Mouse (Mus musculus) lung, adult 2 months (tissue): ENCODE data around the gene Tmem161a. TPM values are rescaled to one million over a fixed set of nuclear protein-coding genes. Genes with fewer than 3 reads are reported as not detected.

Source experiments
- DNase-seq: peaks from one replicate; pipeline ENCODE4 v3.0.0; 2022
- H3K4me1 ChIP-seq: fragments of 200-500 bp; 2 replicates; pipeline ENCODE4 v1.6.1; 2011; ENCODE audit warnings: low read length; ENCODE audit not compliant: control insufficient read depth, insufficient read depth
- H3K4me3 ChIP-seq: fragments of 200-500 bp; replicated peaks from 2 replicates; pipeline ENCODE3; 2011; ENCODE audit warnings: low read depth, mild to moderate bottlenecking, control low read depth, low read length; ENCODE audit errors: extremely low read depth
- CTCF ChIP-seq: fragments of 200-500 bp; IDR thresholded peaks from 2 replicates; pipeline ENCODE4 v1.5.1; 2011; ENCODE audit warnings: mild to moderate bottlenecking, low read length, control low read depth; ENCODE audit not compliant: insufficient read depth
- POLR2A ChIP-seq: fragments of 200-500 bp; IDR thresholded peaks from 2 replicates; pipeline ENCODE4 v1.6.1; 2011; ENCODE audit warnings: low read depth, mild to moderate bottlenecking, control low read depth, low read length, borderline replicate concordance; ENCODE audit errors: extremely low read depth
- WGBS: fragments of 180-500 bp; shearing (Covaris S2); methylation state at CpG from one replicate; pipeline ENCODE4 v1.1.7; 2018; 5-methylcytosine and 5-hydroxymethylcytosine counted together
- polyA plus RNA-seq: library from polyadenylated mRNA; depleted of rRNA; stranded (reverse); fragments of >200 nt; gene quantifications from 2 replicates; pipeline ENCODE4 v1.2.3, GENCODE M21; 2012; rRNA removed

The Tmem161a gene
- 101 and 105 TPM in 2 replicates for polyA plus RNA-seq

- DNase-seq = peak; percentile 85
- WGBS = 2% methylated on average over 27 of the region's 27 CpGs
- Histone ChIP-seq H3K4me3 (peak within 1 kb of the TSS; percentile 95), H3K4me1 (peaks cover 3% of the 10 kb centered on the region; the same call in 1 of the 2 replicates)
- TF ChIP-seq CTCF = no peak
- peak; percentile 92; the same call in 1 of the 2 replicates for TF ChIP-seq POLR2A
Measured at GRCm38 (mm10) chr8:70172043-70172681, at the start of gene Tmem161a. Tmem161a (plus strand) TSS chr8:70172356.

GRCm38 (mm10) chr8:70122863-70123262 lies 49.3 kb upstream of the Tmem161a start:
- peak; percentile 42 for TF ChIP-seq CTCF
- TF ChIP-seq POLR2A = no peak
- no peaks in the 10 kb centered on the region for H3K4me1 ChIP-seq
- 56% methylated on average over 2 of the region's 2 CpGs for WGBS
- no peak overlapping the region for H3K4me3 ChIP-seq
- DNase-seq = no peak

GRCm38 (mm10) chr8:70124992-70125391 lies 47.2 kb upstream of the Tmem161a start:
- Histone ChIP-seq H3K4me3 (no peak overlapping the region), H3K4me1 (no peaks in the 10 kb centered on the region)
- no peak for DNase-seq
- no peak for TF ChIP-seq CTCF
- TF ChIP-seq POLR2A = no peak
- WGBS = 58% methylated on average over 8 of the region's 8 CpGs

DNA sequence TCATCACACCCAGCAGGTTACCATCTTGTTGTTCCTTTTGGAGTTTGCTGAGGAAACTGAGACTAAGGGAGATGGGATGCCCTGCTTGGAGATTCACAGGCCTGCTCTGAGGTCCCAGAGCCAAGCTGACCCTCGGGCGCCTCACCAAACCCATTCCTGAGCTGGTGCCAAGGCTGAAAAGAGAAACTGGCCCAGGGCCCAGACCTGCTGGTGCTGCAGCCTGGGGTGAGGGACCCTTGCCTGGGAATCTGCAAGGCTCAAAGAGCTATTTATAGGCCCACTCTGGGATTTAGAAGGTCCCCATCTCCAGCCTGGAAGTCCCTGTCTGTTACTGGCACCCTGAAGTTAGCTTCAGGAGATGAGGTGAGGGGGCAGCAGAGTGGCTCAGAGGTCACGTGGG lies 43.7 kb upstream of the Tmem161a start:
- TF ChIP-seq POLR2A = no peak
- no peak for TF ChIP-seq CTCF
- H3K4me1 ChIP-seq = peaks cover 3% of the 10 kb centered on the region; the same call in 1 of the 2 replicates
- DNase-seq = no peak
- 50% methylated on average over 3 of the region's 3 CpGs for WGBS
- no peak overlapping the region for H3K4me3 ChIP-seq

DNA sequence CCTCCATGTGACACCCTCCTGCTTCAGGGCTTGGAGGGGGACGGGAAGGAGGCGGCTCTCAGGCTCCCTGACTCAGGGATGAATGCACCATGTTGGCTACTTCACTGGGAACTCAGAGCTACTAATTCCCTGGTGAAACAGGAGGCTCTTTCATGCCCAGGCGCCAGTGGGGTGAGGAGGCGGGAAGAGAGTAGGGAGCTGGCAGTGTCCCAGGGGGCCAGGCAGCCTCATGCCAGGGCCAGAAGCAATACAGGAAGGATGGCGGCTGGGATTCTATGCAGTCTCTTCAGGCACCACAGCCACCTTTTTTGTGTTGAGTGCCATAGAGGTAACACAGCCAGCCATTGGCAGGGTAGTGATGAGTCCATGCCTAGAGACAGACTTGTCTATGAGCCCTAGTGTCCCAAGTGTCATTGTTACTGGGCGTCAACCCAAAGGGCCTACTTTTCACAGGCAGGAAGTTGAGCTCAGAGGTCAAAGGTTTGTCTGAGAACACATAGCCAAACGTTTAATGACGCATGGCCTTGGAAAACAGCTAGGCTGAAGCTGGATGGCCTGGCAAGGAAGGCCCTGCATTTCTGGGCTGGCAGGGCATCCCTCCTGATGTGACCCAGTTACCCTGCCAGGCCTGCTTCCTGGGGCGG lies 42.7 kb upstream of the Tmem161a start:
- 51% methylated on average over 9 of the region's 9 CpGs for WGBS
- DNase-seq = no peak

GRCm38 (mm10) chr8:70130066-70130465 lies 42.1 kb upstream of the Tmem161a start:
- Histone ChIP-seq H3K4me1 (peaks cover 3% of the 10 kb centered on the region; the same call in 1 of the 2 replicates), H3K4me3 (no peak overlapping the region)
- no peak for TF ChIP-seq POLR2A
- no peak for TF ChIP-seq CTCF
- WGBS = 81% methylated on average over 3 of the region's 3 CpGs
- DNase-seq = no peak

More for the DNA sequence above, 42.7 kb upstream of the Tmem161a start:
- no peak overlapping the region for H3K4me3 ChIP-seq
- TF ChIP-seq POLR2A (no peak), CTCF (no peak)
- peaks cover 3% of the 10 kb centered on the region; the same call in 1 of the 2 replicates for H3K4me1 ChIP-seq

GRCm38 (mm10) chr8:70131166-70131883 lies 40.8 kb upstream of the Tmem161a start, which contains the start of gene Nr2c2ap:
Nr2c2ap (plus strand) TSS chr8:70131333.
- peak within 1 kb of the TSS; percentile 89 for H3K4me3 ChIP-seq
- 2% methylated on average over 37 of the region's 37 CpGs for WGBS
- TF ChIP-seq POLR2A = peak; percentile 53; the same call in 1 of the 2 replicates
- TF ChIP-seq CTCF = no peak
- H3K4me1 ChIP-seq = peaks cover 3% of the 10 kb centered on the region; the same call in 1 of the 2 replicates
- peak; percentile 73 for DNase-seq

GRCm38 (mm10) chr8:70134086-70134485 lies 38.1 kb upstream of the Tmem161a start:
- peaks cover 5% of the 10 kb centered on the region; the same call in 1 of the 2 replicates for H3K4me1 ChIP-seq
- DNase-seq = no peak
- 90% methylated on average over 5 of the region's 5 CpGs for WGBS
- TF ChIP-seq POLR2A (no peak), CTCF (no peak)
- H3K4me3 ChIP-seq = no peak overlapping the region

- Histone ChIP-seq H3K4me1 (peaks cover 5% of the 10 kb centered on the region; the same call in 1 of the 2 replicates), H3K4me3 (no peak overlapping the region)
- TF ChIP-seq POLR2A = no peak
- TF ChIP-seq CTCF = no peak
- DNase-seq = no peak
- 90% methylated on average over 9 of the region's 9 CpGs for WGBS
Measured at GRCm38 (mm10) chr8:70134931-70135330, 37.2 kb upstream of the Tmem161a start.
